Mouse (Mus musculus) hindbrain, postnatal 0 days (tissue): Measurements from ENCODE around the gene Pcsk5. TPM values are rescaled to one million over a fixed set of nuclear protein-coding genes. Genes with fewer than 3 reads are reported as not detected.
"Not testable (repeated sequence)": the region's sequence is repeated elsewhere in the genome, so short reads cannot be mapped to it uniquely, and the experiment has no call there.

ENCODE experiments used
- ATAC-seq: fragments of 200-750 bp; cut with Nextera tagmentation; 2 replicates; pipeline ENCODE4 v1.8.0; 2017; ENCODE audit warnings: mild to moderate bottlenecking, moderate TSS enrichment, moderate library complexity
- DNase-seq: peaks from one replicate; pipeline ENCODE4 v3.0.0-alpha.2; 2015; ENCODE audit warnings: low spot score
- H3K27ac ChIP-seq: fragments of 300-500 bp; sonication (generic); 2 replicates; pipeline ENCODE4 v1.5.1; 2014; ENCODE audit warnings: mild to moderate bottlenecking
- H3K27me3 ChIP-seq: fragments of 300-500 bp; sonication (generic); 2 replicates; pipeline ENCODE4 v1.6.1; 2014; ENCODE audit warnings: low read length, mixed read lengths; ENCODE audit not compliant: insufficient read depth
- H3K36me3 ChIP-seq: fragments of 300-500 bp; sonication (generic); 2 replicates; pipeline ENCODE4 v1.6.1; 2014; ENCODE audit warnings: low read length, mixed read lengths; ENCODE audit not compliant: insufficient read depth
- H3K4me1 ChIP-seq: fragments of 300-500 bp; sonication (generic); 2 replicates; pipeline ENCODE4 v1.6.1; 2014; ENCODE audit warnings: antibody characterized with exemption, low read length, mixed read lengths; ENCODE audit not compliant: insufficient read depth
- H3K4me2 ChIP-seq: fragments of 300-500 bp; sonication (generic); 2 replicates; pipeline ENCODE4 v1.6.1; 2014; ENCODE audit warnings: low read depth, mild to moderate bottlenecking, low read length, moderate library complexity, mixed read lengths
- H3K4me3 ChIP-seq: fragments of 300-500 bp; sonication (generic); 2 replicates; pipeline ENCODE4 v1.5.1; 2014; ENCODE audit warnings: low read length
- H3K9ac ChIP-seq: fragments of 300-500 bp; sonication (generic); replicated peaks from 2 replicates; pipeline ENCODE4 v1.6.1; 2014; ENCODE audit warnings: mild to moderate bottlenecking, low read length, moderate library complexity, mixed read lengths
- H3K9me3 ChIP-seq: fragments of 300-500 bp; sonication (generic); 2 replicates; pipeline ENCODE4 v1.6.1; 2016; ENCODE audit warnings: low read length, mixed read lengths
- CTCF ChIP-seq: IDR thresholded peaks from 2 replicates; pipeline ENCODE4 v1.5.1; 2016; ENCODE audit warnings: antibody characterized with exemption, control low read depth, low read depth
- WGBS: fragments of 180-500 bp; shearing (Covaris S2); extraction: QIAGEN DNeasy Blood & Tissue Kit; methylation state at CpG from one replicate; pipeline ENCODE4 v1.1.7; 2014; 5-methylcytosine and 5-hydroxymethylcytosine counted together
- polyA plus RNA-seq: library from polyadenylated mRNA; unstranded; fragments of >200 nt; fragmentation: Nextera tagmentation; extraction: Ambion mirVana; gene quantifications from 2 replicates; pipeline ENCODE4 v1.2.1, GENCODE M21; 2015
- total RNA-seq: library from RNA; depleted of rRNA; stranded (reverse); fragments of >200 nt; gene quantifications from 2 replicates; pipeline ENCODE4 v1.2.3, GENCODE M21; 2014

The Pcsk5 gene
- total and polyA plus RNA-seq, 2 experiments from 2014 or later = 12.4 to 16.2 TPM

DNA sequence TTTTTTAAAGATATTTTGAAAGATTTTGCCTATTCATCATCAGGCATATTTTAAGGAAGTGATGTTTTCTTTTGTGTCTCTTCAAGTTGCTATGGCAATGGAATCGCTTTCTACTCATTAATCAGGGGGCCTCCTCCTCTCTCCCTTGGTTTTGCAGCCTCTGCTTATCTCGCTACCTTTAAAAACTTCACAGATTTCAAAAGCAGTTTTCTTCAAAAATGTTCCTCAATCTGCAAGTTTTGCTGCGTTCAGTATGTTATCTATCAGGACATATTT, 347.6 kb downstream of the Pcsk5 start:
- no peaks in the 10 kb centered on the region for H3K27me3 ChIP-seq
- peaks cover 4% of the 10 kb centered on the region; the same call in 1 of the 2 replicates for H3K4me1 ChIP-seq
- no peaks in the 10 kb centered on the region for H3K36me3 ChIP-seq
- no peak for TF ChIP-seq CTCF
- no peaks in the 10 kb centered on the region for H3K9me3 ChIP-seq
- H3K9ac ChIP-seq = no peak overlapping the region
- H3K4me3 ChIP-seq = no peak overlapping the region
- no peak for DNase-seq
- WGBS = 53% methylated on average over 3 of the region's 3 CpGs
- ATAC-seq = no peak
- no peak overlapping the region for H3K27ac ChIP-seq
- no peak overlapping the region for H3K4me2 ChIP-seq

- no peak overlapping the region for H3K4me2 ChIP-seq
- no peak for DNase-seq
- H3K9me3 ChIP-seq = no peaks in the 10 kb centered on the region
- H3K4me3 ChIP-seq = no peak overlapping the region
- WGBS = 81% methylated on average over 17 of the region's 17 CpGs
- no peaks in the 10 kb centered on the region for H3K27me3 ChIP-seq
- no peak for ATAC-seq
- H3K27ac ChIP-seq = no peak overlapping the region
- no peak for TF ChIP-seq CTCF
- H3K4me1 ChIP-seq = peaks cover 4% of the 10 kb centered on the region; the same call in 1 of the 2 replicates
- no peak overlapping the region for H3K9ac ChIP-seq
- no peaks in the 10 kb centered on the region for H3K36me3 ChIP-seq
Measured at GRCm38 (mm10) chr19:17489041-17489865, 348.2 kb downstream of the Pcsk5 start.

DNA sequence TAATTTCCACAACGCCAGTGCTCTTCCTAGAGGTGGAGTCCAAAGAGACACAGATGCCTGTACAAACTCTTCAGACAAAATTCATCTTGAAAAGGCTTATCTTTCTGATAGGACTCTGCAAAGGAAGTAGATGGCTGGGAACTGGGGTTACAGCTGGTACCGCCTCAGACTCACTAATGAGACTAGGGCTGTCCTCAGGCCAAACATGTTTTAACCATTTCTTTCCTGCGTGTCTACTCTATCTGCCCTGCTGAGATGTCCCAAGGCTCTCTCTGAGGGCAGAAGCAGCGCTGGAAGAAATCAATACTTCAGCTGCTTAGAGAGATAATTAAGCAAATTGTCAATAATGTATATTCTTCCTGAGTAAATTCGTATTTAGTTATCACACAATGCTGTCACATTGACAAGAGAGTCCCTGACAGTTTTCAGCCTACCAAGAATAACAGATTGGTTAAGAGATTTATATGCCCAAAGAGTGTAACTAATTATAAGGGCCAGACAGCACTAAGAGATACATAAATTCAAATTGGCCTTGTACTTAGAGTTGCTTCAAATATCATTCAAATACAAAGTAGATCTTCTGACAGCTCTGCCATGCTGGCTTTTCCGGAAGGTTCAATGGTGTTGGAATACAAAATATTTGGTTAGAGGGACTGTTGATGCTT, 355.2 kb downstream of the Pcsk5 start:
- no peak overlapping the region for H3K4me2 ChIP-seq
- H3K9me3 ChIP-seq = no peaks in the 10 kb centered on the region
- no peak overlapping the region for H3K4me3 ChIP-seq
- H3K27me3 ChIP-seq = no peaks in the 10 kb centered on the region
- no peaks in the 10 kb centered on the region for H3K4me1 ChIP-seq
- DNase-seq = no peak
- 59% methylated on average over 6 of the region's 6 CpGs for WGBS
- ATAC-seq = no peak
- no peak overlapping the region for H3K27ac ChIP-seq
- no peak overlapping the region for H3K9ac ChIP-seq
- H3K36me3 ChIP-seq = no peaks in the 10 kb centered on the region
- TF ChIP-seq CTCF = no peak

DNA sequence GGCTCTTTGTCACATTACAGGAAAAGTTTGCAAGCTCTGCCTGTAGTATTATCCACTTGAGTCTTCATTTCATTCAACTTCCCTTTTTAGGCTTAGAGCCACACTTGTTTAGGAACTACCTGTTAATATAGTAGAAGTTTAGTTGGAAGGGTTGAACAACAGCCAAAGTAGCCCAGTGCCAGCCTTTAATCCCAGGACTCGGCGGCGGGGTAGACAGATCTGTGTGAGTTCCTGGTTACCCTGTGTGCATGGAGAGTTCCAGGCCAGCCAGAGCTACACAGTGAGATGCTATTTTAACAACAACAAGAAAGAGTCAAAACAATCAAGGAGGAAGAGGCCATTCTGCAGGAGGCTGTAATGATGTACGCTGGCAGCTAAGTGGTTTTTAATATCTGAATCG, 358.0 kb downstream of the Pcsk5 start:
- DNase-seq (no peak), ATAC-seq (no peak)
- H3K4me3 ChIP-seq = no peak overlapping the region
- WGBS = 87% methylated on average over 5 of the region's 5 CpGs
- no peaks in the 10 kb centered on the region for H3K9me3 ChIP-seq
- H3K9ac ChIP-seq = no peak overlapping the region
- H3K4me1 ChIP-seq = no peaks in the 10 kb centered on the region
- no peaks in the 10 kb centered on the region for H3K27me3 ChIP-seq
- H3K36me3 ChIP-seq = no peaks in the 10 kb centered on the region
- TF ChIP-seq CTCF = no peak
- H3K27ac ChIP-seq = no peak overlapping the region
- H3K4me2 ChIP-seq = no peak overlapping the region

DNA sequence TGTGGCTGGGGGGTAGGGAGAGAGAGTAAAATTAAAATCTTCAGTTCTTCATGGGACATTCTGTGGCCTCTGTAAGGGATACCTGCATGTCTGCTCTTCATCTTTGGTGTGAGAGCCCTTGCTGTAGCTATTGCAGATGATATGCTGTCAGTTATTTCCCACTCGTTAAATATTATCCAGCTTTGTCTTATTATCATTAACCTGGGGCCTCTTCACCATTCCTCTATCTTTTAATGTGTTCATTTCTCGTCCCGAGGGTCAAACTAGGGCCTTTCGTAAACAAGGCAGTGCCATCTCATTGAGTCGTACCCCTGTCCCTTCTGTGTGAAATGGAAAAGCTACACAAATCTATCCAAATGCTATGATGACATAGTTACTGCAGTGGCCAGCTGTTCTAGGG, 361.4 kb downstream of the Pcsk5 start:
- Histone ChIP-seq H3K4me2 (no peak overlapping the region), H3K4me1 (no peaks in the 10 kb centered on the region), H3K9me3 (no peaks in the 10 kb centered on the region), H3K27ac (no peak overlapping the region), H3K36me3 (no peaks in the 10 kb centered on the region), H3K4me3 (no peak overlapping the region), H3K9ac (no peak overlapping the region), H3K27me3 (no peaks in the 10 kb centered on the region)
- 83% methylated on average over 5 of the region's 5 CpGs for WGBS
- DNase-seq = no peak
- no peak for TF ChIP-seq CTCF
- no peak for ATAC-seq

- WGBS = 95% methylated on average over 2 of the region's 2 CpGs
- not testable (repeated sequence) for H3K36me3 ChIP-seq, H3K4me1 ChIP-seq, H3K4me3 ChIP-seq, H3K27me3 ChIP-seq, H3K9me3 ChIP-seq, ATAC-seq, DNase-seq, H3K9ac ChIP-seq, H3K27ac ChIP-seq, H3K4me2 ChIP-seq
Measured at GRCm38 (mm10) chr19:17473138-17473537, 364.3 kb downstream of the Pcsk5 start.

- H3K9ac ChIP-seq = no peak overlapping the region
- H3K4me3 ChIP-seq = no peak overlapping the region
- no peaks in the 10 kb centered on the region for H3K27me3 ChIP-seq
- no peaks in the 10 kb centered on the region for H3K9me3 ChIP-seq
- H3K27ac ChIP-seq = no peak overlapping the region
- H3K4me1 ChIP-seq = no peaks in the 10 kb centered on the region
- WGBS = 78% methylated on average over 7 of the region's 7 CpGs
- DNase-seq (no peak), ATAC-seq (no peak)
- H3K36me3 ChIP-seq = no peaks in the 10 kb centered on the region
- H3K4me2 ChIP-seq = no peak overlapping the region
- TF ChIP-seq CTCF = no peak
Measured at GRCm38 (mm10) chr19:17471861-17472260, 365.6 kb downstream of the Pcsk5 start.
